Mouse (Mus musculus) bone marrow macrophage, adult 2 months (primary cell): ENCODE measurements around the gene Sox18. TPM values are rescaled to one million over a fixed set of nuclear protein-coding genes. Genes with fewer than 3 reads are reported as not detected.

ENCODE experiments used
- H3K27ac ChIP-seq: 2 replicates; pipeline ENCODE4 v1.5.1; 2012; ENCODE audit warnings: low read depth, low read length; ENCODE audit not compliant: insufficient read depth
- H3K4me1 ChIP-seq: 2 replicates; pipeline ENCODE4 v1.6.1; 2012; ENCODE audit warnings: low read length; ENCODE audit not compliant: control insufficient read depth, insufficient read depth
- H3K4me3 ChIP-seq: 2 replicates; pipeline ENCODE4 v1.5.1; 2012; ENCODE audit warnings: mild to moderate bottlenecking, low read length, moderate library complexity; ENCODE audit not compliant: insufficient read depth
- CTCF ChIP-seq: IDR thresholded peaks from 2 replicates; pipeline ENCODE4 v1.5.1; 2012; ENCODE audit warnings: low read depth, mild to moderate bottlenecking, low read length, moderate library complexity
- POLR2A ChIP-seq: IDR thresholded peaks from 2 replicates; pipeline ENCODE4 v1.6.1; 2012; ENCODE audit warnings: mild to moderate bottlenecking, low read depth, low read length, borderline replicate concordance
- polyA plus RNA-seq: library from polyadenylated mRNA; stranded (reverse); fragments of >200 nt; gene quantifications from 2 replicates; pipeline ENCODE4 v1.2.4, GENCODE M21; 2012; ENCODE audit not compliant: missing spikeins, insufficient read depth, insufficient read length

The Sox18 gene
- polyA plus RNA-seq, 1 experiment, result not detected

- H3K4me1 ChIP-seq, result 0 out of 2 replicates have a peak, but pooled peaks cover under 1% of the 10 kb centered on the region
- H3K4me3 ChIP-seq, result no peak overlapping the region
- H3K27ac ChIP-seq, result no peak overlapping the region
- no peak for TF ChIP-seq POLR2A
- no peak for TF ChIP-seq CTCF
Observed at GRCm38 (mm10) chr2:181653523-181653922, 17.9 kb downstream of the Sox18 start.

- no peaks in the 10 kb centered on the region for H3K4me1 ChIP-seq
- no peak overlapping the region for H3K4me3 ChIP-seq
- TF ChIP-seq POLR2A (no peak), CTCF (no peak)
- no peak overlapping the region for H3K27ac ChIP-seq
Observed at GRCm38 (mm10) chr2:181653065-181653464, 18.4 kb downstream of the Sox18 start.

GRCm38 (mm10) chr2:181648926-181649325 is 22.5 kb downstream of the Sox18 start:
- no peaks in the 10 kb centered on the region for H3K4me1 ChIP-seq
- H3K27ac ChIP-seq, result no peak overlapping the region
- no peak for TF ChIP-seq CTCF
- no peak for TF ChIP-seq POLR2A
- no peak overlapping the region for H3K4me3 ChIP-seq

- no peak for TF ChIP-seq POLR2A
- no peak for TF ChIP-seq CTCF
- Histone ChIP-seq H3K4me1 (no peaks in the 10 kb centered on the region), H3K4me3 (no peak overlapping the region), H3K27ac (no peak overlapping the region)
Observed at GRCm38 (mm10) chr2:181646626-181647472, 24.6 kb downstream of the Sox18 start.

- Histone ChIP-seq H3K27ac (no peak overlapping the region), H3K4me1 (peaks cover 3% of the 10 kb centered on the region), H3K4me3 (no peak overlapping the region)
- TF ChIP-seq CTCF, result no peak
- no peak for TF ChIP-seq POLR2A
Observed at GRCm38 (mm10) chr2:181645666-181646065, 25.8 kb downstream of the Sox18 start.

GRCm38 (mm10) chr2:181644361-181644760 is 27.1 kb downstream of the Sox18 start:
- Histone ChIP-seq H3K4me3 (no peak overlapping the region), H3K4me1 (peaks cover 6% of the 10 kb centered on the region), H3K27ac (no peak overlapping the region)
- TF ChIP-seq CTCF (0 out of 2 replicates have a peak, but pooled peaks have one; percentile 29), POLR2A (no peak)

- Histone ChIP-seq H3K27ac (no peak overlapping the region), H3K4me3 (no peak overlapping the region), H3K4me1 (peaks cover 4% of the 10 kb centered on the region)
- no peak for TF ChIP-seq CTCF
- no peak for TF ChIP-seq POLR2A
Observed at GRCm38 (mm10) chr2:181635865-181636264, 35.6 kb downstream of the Sox18 start.

GRCm38 (mm10) chr2:181632624-181633023 is 38.8 kb downstream of the Sox18 start:
- no peaks in the 10 kb centered on the region for H3K4me1 ChIP-seq
- H3K4me3 ChIP-seq, result no peak overlapping the region
- TF ChIP-seq CTCF (no peak), POLR2A (no peak)
- no peak overlapping the region for H3K27ac ChIP-seq

- no peak overlapping the region for H3K27ac ChIP-seq
- TF ChIP-seq CTCF, result no peak
- TF ChIP-seq POLR2A, result no peak
- no peaks in the 10 kb centered on the region for H3K4me1 ChIP-seq
Observed at GRCm38 (mm10) chr2:181628471-181628870, 43.0 kb downstream of the Sox18 start.

GRCm38 (mm10) chr2:181623401-181623800 is 48.0 kb downstream of the Sox18 start:
- no peak for TF ChIP-seq CTCF
- TF ChIP-seq POLR2A, result no peak

More at GRCm38 (mm10) chr2:181628471-181628870, 43.0 kb downstream of the Sox18 start:
- no peak overlapping the region for H3K4me3 ChIP-seq

More at GRCm38 (mm10) chr2:181623401-181623800, 48.0 kb downstream of the Sox18 start:
- H3K4me3 ChIP-seq, result no peak overlapping the region
- H3K4me1 ChIP-seq, result no peaks in the 10 kb centered on the region
- H3K27ac ChIP-seq, result no peak overlapping the region

Other genes starting within 250 kb of the Sox18 start
- gene Zbtb46, start 212.2 kb downstream of the Sox18 start, polyA plus RNA-seq, result 0.11 and 0.55 TPM in 2 replicates
- not detected in 2 replicates for gene Abhd16b, start 178.4 kb downstream of the Sox18 start, polyA plus RNA-seq
- gene Tpd52l2, start 174.5 kb downstream of the Sox18 start, polyA plus RNA-seq, result 61.9 and 65.6 TPM in 2 replicates
- 66.3 and 71.7 TPM in 2 replicates for gene Dnajc5, start 151.2 kb downstream of the Sox18 start, polyA plus RNA-seq
- gene Uckl1, start 86.7 kb downstream of the Sox18 start, polyA plus RNA-seq, result 108 and 113 TPM in 2 replicates
- gene Prpf6, start 79.8 kb downstream of the Sox18 start, polyA plus RNA-seq, result 38.1 and 45.7 TPM in 2 replicates
- 18.6 and 23.0 TPM in 2 replicates for gene Zfp512b, start 78.8 kb downstream of the Sox18 start, polyA plus RNA-seq
- 5.0 and 5.3 TPM in 2 replicates for gene Samd10, start 72.4 kb downstream of the Sox18 start, polyA plus RNA-seq
- not detected in 2 replicates for gene Gm29797, start 14.6 kb downstream of the Sox18 start, polyA plus RNA-seq
- gene Tcea2, start 8.7 kb upstream of the Sox18 start, polyA plus RNA-seq, result 4.4 and 7.0 TPM in 2 replicates
- gene Rgs19, start 22.3 kb upstream of the Sox18 start, polyA plus RNA-seq, result 155 and 173 TPM in 2 replicates
- gene Lkaaear1, start 26.8 kb upstream of the Sox18 start, polyA plus RNA-seq, result not detected in 2 replicates
- not detected in 2 replicates for gene Oprl1, start 43.4 kb upstream of the Sox18 start, polyA plus RNA-seq
- not detected in 2 replicates for gene Myt1, start 91.7 kb upstream of the Sox18 start, polyA plus RNA-seq
- 48.2 and 53.6 TPM in 2 replicates for gene Pcmtd2, start 166.2 kb upstream of the Sox18 start, polyA plus RNA-seq
- 15.7 and 16.6 TPM in 2 replicates for gene Polr3k, start 192.7 kb upstream of the Sox18 start, polyA plus RNA-seq